Mouse (Mus musculus): ENCODE measurements around the gene Camk1g.

The Camk1g gene

GRCm38 (mm10) chr1:193299995-193300394 lies 70.1 kb downstream of the Camk1g start:
- no peak for DNase-seq

GRCm38 (mm10) chr1:193298141-193298765 lies 71.8 kb downstream of the Camk1g start:
- no peak for DNase-seq

Data from cerebellum, adult 11-12 months (tissue).